Mouse (Mus musculus) embryonic facial prominence, embryonic 14.5 days (tissue): ENCODE measurements around the gene Dchs2. TPM values are rescaled to one million over a fixed set of nuclear protein-coding genes. Genes with fewer than 3 reads are reported as not detected.

Experiments used
- ATAC-seq: fragments of 200-750 bp; cut with Nextera tagmentation; 2 replicates; pipeline ENCODE4 v1.8.0; 2017; ENCODE audit warnings: low read depth, moderate number of reproducible peaks, moderate TSS enrichment
- DNase-seq: peaks from one replicate; pipeline ENCODE4 v3.0.0-alpha.2; 2015; ENCODE audit warnings: low spot score
- H3K27ac ChIP-seq: fragments of 300-500 bp; sonication (generic); replicated peaks from 2 replicates; pipeline ENCODE4 v1.5.1; 2014; ENCODE audit warnings: low read depth, mild to moderate bottlenecking, low read length, moderate library complexity
- H3K27me3 ChIP-seq: fragments of 300-500 bp; sonication (generic); replicated peaks from 2 replicates; pipeline ENCODE4 v1.6.1; 2014; ENCODE audit warnings: low read length; ENCODE audit not compliant: control insufficient read depth, insufficient read depth
- H3K36me3 ChIP-seq: fragments of 300-500 bp; sonication (generic); 2 replicates; pipeline ENCODE4 v1.6.1; 2014; ENCODE audit warnings: low read length, mixed read lengths; ENCODE audit not compliant: control insufficient read depth, insufficient read depth
- H3K4me1 ChIP-seq: fragments of 300-500 bp; sonication (generic); 2 replicates; pipeline ENCODE4 v1.6.1; 2014; ENCODE audit warnings: antibody characterized with exemption, low read length; ENCODE audit not compliant: control insufficient read depth, insufficient read depth
- H3K4me2 ChIP-seq: fragments of 300-500 bp; sonication (generic); 2 replicates; pipeline ENCODE4 v1.6.1; 2014; ENCODE audit warnings: low read depth, mild to moderate bottlenecking, low read length, moderate library complexity, mixed read lengths
- H3K4me3 ChIP-seq: fragments of 300-500 bp; sonication (generic); 2 replicates; pipeline ENCODE4 v1.5.1; 2014; ENCODE audit warnings: low read depth, mild to moderate bottlenecking, low read length
- H3K9ac ChIP-seq: fragments of 300-500 bp; sonication (generic); 2 replicates; pipeline ENCODE4 v1.6.1; 2014; ENCODE audit warnings: low read depth, mild to moderate bottlenecking, low read length, moderate library complexity, mixed read lengths
- H3K9me3 ChIP-seq: fragments of 300-500 bp; sonication (generic); 2 replicates; pipeline ENCODE4 v1.6.1; 2016; ENCODE audit warnings: low read length; ENCODE audit not compliant: control insufficient read depth
- WGBS: fragments of 180-500 bp; shearing (Covaris S2); extraction: QIAGEN DNeasy Blood & Tissue Kit; methylation state at CpG from one replicate; pipeline ENCODE4 v1.1.7; 2014; 5-methylcytosine and 5-hydroxymethylcytosine counted together
- polyA plus RNA-seq: library from polyadenylated mRNA; unstranded; fragments of >200 nt; fragmentation: Nextera tagmentation; extraction: Ambion mirVana; gene quantifications from 2 replicates; pipeline ENCODE4 v1.2.1, GENCODE M21; 2014

Dchs2 gene
- polyA plus RNA-seq, 1 experiment from 2014 or later = 2.3 TPM

GRCm38 (mm10) chr3:83209646-83210045 is 81.9 kb downstream of the Dchs2 start:
- no peak; the same call in 1 of the 2 replicates for ATAC-seq
- peak; percentile 42 for DNase-seq
- Histone ChIP-seq H3K4me3 (no peak overlapping the region), H3K9me3 (no peaks in the 10 kb centered on the region), H3K27ac (no peak overlapping the region), H3K27me3 (no peaks in the 10 kb centered on the region), H3K4me1 (peaks cover 18% of the 10 kb centered on the region), H3K36me3 (no peaks in the 10 kb centered on the region), H3K9ac (no peak overlapping the region), H3K4me2 (no peak overlapping the region)
- WGBS = 57% methylated on average over 9 of the region's 9 CpGs

GRCm38 (mm10) chr3:83210210-83210609 is 82.5 kb downstream of the Dchs2 start:
- H3K4me2 ChIP-seq = no peak overlapping the region
- no peaks in the 10 kb centered on the region for H3K36me3 ChIP-seq
- H3K4me3 ChIP-seq = no peak overlapping the region
- peaks cover 18% of the 10 kb centered on the region for H3K4me1 ChIP-seq
- WGBS = 55% methylated on average over 4 of the region's 4 CpGs
- peak; percentile 77 for DNase-seq
- no peak overlapping the region for H3K9ac ChIP-seq
- no peaks in the 10 kb centered on the region for H3K9me3 ChIP-seq
- ATAC-seq = peak; percentile 66
- H3K27ac ChIP-seq = no peak overlapping the region
- H3K27me3 ChIP-seq = no peaks in the 10 kb centered on the region

- no peak overlapping the region for H3K9ac ChIP-seq
- peaks cover 18% of the 10 kb centered on the region for H3K4me1 ChIP-seq
- no peak overlapping the region for H3K4me3 ChIP-seq
- H3K36me3 ChIP-seq = no peaks in the 10 kb centered on the region
- no peak overlapping the region for H3K4me2 ChIP-seq
- ATAC-seq = peak; percentile 41; the same call in 1 of the 2 replicates
- WGBS = 49% methylated on average over 5 of the region's 5 CpGs
- no peaks in the 10 kb centered on the region for H3K27me3 ChIP-seq
- peak overlapping the region; percentile 67 for H3K27ac ChIP-seq
- DNase-seq = peak; percentile 57
- H3K9me3 ChIP-seq = no peaks in the 10 kb centered on the region
Measured at GRCm38 (mm10) chr3:83211939-83212338, 84.2 kb downstream of the Dchs2 start.

- peak overlapping the region; percentile 67 for H3K27ac ChIP-seq
- no peaks in the 10 kb centered on the region for H3K9me3 ChIP-seq
- 36% methylated on average over 7 of the region's 7 CpGs for WGBS
- H3K4me3 ChIP-seq = no peak overlapping the region
- H3K9ac ChIP-seq = no peak overlapping the region
- no peaks in the 10 kb centered on the region for H3K27me3 ChIP-seq
- H3K4me1 ChIP-seq = peaks cover 18% of the 10 kb centered on the region
- H3K4me2 ChIP-seq = no peak overlapping the region
- no peaks in the 10 kb centered on the region for H3K36me3 ChIP-seq
- ATAC-seq = no peak
- DNase-seq = peak; percentile 74
Measured at GRCm38 (mm10) chr3:83212578-83212977, 84.8 kb downstream of the Dchs2 start.

- peak; percentile 57 for DNase-seq
- Histone ChIP-seq H3K9me3 (no peaks in the 10 kb centered on the region), H3K27ac (no peak overlapping the region), H3K4me3 (no peak overlapping the region), H3K4me1 (peaks cover 7% of the 10 kb centered on the region), H3K4me2 (no peak overlapping the region), H3K27me3 (no peaks in the 10 kb centered on the region), H3K36me3 (no peaks in the 10 kb centered on the region), H3K9ac (no peak overlapping the region)
- ATAC-seq = peak; percentile 64; the same call in 1 of the 2 replicates
- WGBS = 71% methylated on average over 4 of the region's 4 CpGs
Measured at GRCm38 (mm10) chr3:83218059-83218458, 90.3 kb downstream of the Dchs2 start.

- no peak overlapping the region for H3K4me2 ChIP-seq
- ATAC-seq (no peak), DNase-seq (no peak)
- peaks cover 7% of the 10 kb centered on the region for H3K4me1 ChIP-seq
- no peak overlapping the region for H3K27ac ChIP-seq
- no peak overlapping the region for H3K9ac ChIP-seq
- WGBS = 90% methylated on average over 2 of the region's 2 CpGs
- no peaks in the 10 kb centered on the region for H3K9me3 ChIP-seq
- H3K4me3 ChIP-seq = no peak overlapping the region
- no peaks in the 10 kb centered on the region for H3K27me3 ChIP-seq
- no peaks in the 10 kb centered on the region for H3K36me3 ChIP-seq
Measured at GRCm38 (mm10) chr3:83220101-83220500, 92.4 kb downstream of the Dchs2 start.

- Histone ChIP-seq H3K27me3 (no peaks in the 10 kb centered on the region), H3K4me3 (no peak overlapping the region), H3K27ac (peak overlapping the region; percentile 61), H3K4me2 (no peak overlapping the region), H3K9me3 (no peaks in the 10 kb centered on the region), H3K4me1 (peaks cover 7% of the 10 kb centered on the region), H3K36me3 (no peaks in the 10 kb centered on the region), H3K9ac (no peak overlapping the region)
- WGBS = 40% methylated on average over 5 of the region's 5 CpGs
- ATAC-seq = peak; percentile 89
- DNase-seq = peak; percentile 88
Measured at GRCm38 (mm10) chr3:83222125-83222524, 94.4 kb downstream of the Dchs2 start.

- no peak for DNase-seq
- Histone ChIP-seq H3K9ac (no peak overlapping the region), H3K9me3 (no peaks in the 10 kb centered on the region), H3K27ac (no peak overlapping the region), H3K36me3 (no peaks in the 10 kb centered on the region), H3K4me2 (no peak overlapping the region), H3K4me3 (no peak overlapping the region), H3K4me1 (no peaks in the 10 kb centered on the region), H3K27me3 (no peaks in the 10 kb centered on the region)
- ATAC-seq = no peak
- 56% methylated on average over 9 of the region's 9 CpGs for WGBS
Measured at GRCm38 (mm10) chr3:83228383-83228782, 100.6 kb downstream of the Dchs2 start.

GRCm38 (mm10) chr3:83230326-83230725 is 102.6 kb downstream of the Dchs2 start:
- WGBS = 82% methylated on average over 2 of the region's 2 CpGs
- no peaks in the 10 kb centered on the region for H3K27me3 ChIP-seq
- no peaks in the 10 kb centered on the region for H3K36me3 ChIP-seq
- no peak overlapping the region for H3K4me3 ChIP-seq
- DNase-seq = no peak
- H3K9ac ChIP-seq = no peak overlapping the region
- no peak for ATAC-seq
- H3K4me1 ChIP-seq = peaks cover 5% of the 10 kb centered on the region; the same call in 1 of the 2 replicates
- H3K9me3 ChIP-seq = no peaks in the 10 kb centered on the region
- H3K27ac ChIP-seq = no peak overlapping the region
- no peak overlapping the region for H3K4me2 ChIP-seq
